Mouse (Mus musculus) left cerebral cortex, adult 8-10 months (tissue): ENCODE data around the gene Rfwd3. TPM values are rescaled to one million over a fixed set of nuclear protein-coding genes. Genes with fewer than 3 reads are reported as not detected.
"Not testable (repeated sequence)": the region's sequence is repeated elsewhere in the genome, so short reads cannot be mapped to it uniquely, and the experiment has no call there.

Experiments
- DNase-seq, 2 experiments: peaks; one replicate each; pipeline ENCODE4 v3.0.0; 2022; ENCODE audit warnings: low spot score in 2 of 2
- total RNA-seq, 4 experiments: library from RNA; stranded (reverse); gene quantifications; 2 replicates each; pipeline ENCODE4 v1.2.4; 2022

Gene Rfwd3
- total RNA-seq, 4 experiments from 2014 or later, result 22.4 to 24.1 (median 23.5) TPM

DNA sequence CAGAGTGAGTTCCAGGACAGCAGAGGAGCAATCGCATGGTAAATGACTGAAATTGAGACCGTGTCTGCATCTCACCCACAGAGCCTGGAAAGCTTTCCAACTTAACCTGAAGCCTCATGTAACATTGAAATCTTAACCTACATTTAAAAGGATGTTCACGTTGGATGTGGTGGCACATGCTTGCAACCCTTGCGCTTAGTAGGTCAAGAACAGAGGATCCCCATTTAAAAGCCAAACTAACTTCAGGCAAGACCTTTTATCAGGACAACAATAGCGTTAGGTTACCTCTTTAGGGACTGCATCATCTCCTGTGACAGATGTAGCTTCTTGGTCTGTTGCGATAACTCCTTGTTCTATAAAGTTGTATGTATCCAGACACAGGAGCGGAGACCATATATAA lies 9.4 kb downstream of the Rfwd3 start:
- DNase-seq, result no peak

DNA sequence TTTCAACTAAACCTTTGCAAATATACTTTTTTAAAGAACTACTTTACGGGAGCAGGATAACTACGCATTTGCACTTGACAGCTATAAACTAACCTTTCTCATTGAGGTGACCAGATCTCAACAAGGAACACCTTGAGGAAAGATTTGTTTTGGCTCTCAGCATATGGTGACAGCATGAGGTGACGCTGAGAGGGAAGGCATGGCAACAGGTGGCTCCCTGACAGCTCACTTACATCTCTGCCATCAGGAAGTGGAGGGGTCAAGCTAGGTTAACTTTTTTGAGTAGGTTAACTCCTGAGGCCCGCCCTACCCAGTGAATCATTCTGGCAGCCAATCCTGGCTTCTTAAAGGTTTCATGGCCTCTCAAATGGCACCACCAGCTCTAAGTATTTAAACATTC lies 14.4 kb downstream of the Rfwd3 start:
- DNase-seq, result no peak

DNA sequence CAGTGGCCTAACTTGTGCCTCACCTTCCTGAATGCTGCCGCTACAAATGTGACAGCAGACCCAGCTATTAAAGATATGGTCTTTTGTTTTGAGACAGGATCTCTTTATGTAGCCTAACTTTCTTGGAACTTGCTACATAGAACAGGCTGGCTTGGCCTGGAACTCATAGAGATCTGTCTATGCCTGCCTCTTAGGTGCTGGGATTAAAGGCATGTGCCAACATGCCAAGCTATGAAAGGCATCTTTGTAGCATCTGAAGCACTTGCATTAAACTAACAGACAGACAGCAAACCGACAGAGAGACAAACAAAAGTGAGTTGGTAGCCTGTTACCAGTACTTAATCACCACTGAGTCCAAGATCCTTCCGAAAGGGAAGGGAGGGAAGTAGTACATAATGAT lies 17.9 kb downstream of the Rfwd3 start:
- no peak for DNase-seq

DNA sequence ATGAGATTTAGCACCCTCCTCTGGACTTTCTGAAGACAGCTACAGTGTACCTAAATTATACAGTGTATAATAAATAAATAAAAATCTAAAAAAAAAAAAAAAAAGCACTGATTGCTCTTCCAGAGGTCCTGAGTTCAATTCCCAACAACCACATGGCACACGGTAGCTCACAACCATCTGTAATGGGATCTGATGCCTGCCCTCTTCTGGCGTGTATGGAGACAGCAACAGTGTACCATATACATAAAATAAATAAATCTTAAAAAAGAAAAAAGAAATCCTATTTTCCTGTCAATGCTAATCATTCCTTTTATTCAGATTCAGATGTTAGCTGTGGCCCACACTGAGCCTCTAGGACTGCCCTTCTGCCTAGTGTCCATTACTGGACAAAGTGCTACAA lies 31.7 kb downstream of the Rfwd3 start:
- no peak for DNase-seq

DNA sequence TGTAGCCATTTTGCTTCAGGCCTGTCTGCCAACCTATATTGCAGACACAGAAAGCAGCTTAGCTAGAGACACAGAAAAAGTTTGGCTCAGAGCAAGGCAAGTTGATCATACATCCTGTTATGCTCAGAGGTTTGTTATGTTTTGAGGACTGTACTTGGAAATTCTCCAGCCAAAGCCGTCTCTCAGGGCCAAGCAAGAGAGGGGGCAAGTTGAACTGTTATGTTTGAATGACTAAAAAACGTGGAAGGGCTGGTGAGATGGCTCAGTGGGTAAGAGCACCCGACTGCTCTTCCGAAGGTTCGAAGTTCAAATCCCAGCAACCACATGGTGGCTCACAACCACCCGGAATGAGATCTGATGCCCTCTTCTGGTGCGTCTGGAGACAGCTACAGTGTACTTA lies 33.9 kb downstream of the Rfwd3 start:
- DNase-seq, result not testable (repeated sequence)

DNA sequence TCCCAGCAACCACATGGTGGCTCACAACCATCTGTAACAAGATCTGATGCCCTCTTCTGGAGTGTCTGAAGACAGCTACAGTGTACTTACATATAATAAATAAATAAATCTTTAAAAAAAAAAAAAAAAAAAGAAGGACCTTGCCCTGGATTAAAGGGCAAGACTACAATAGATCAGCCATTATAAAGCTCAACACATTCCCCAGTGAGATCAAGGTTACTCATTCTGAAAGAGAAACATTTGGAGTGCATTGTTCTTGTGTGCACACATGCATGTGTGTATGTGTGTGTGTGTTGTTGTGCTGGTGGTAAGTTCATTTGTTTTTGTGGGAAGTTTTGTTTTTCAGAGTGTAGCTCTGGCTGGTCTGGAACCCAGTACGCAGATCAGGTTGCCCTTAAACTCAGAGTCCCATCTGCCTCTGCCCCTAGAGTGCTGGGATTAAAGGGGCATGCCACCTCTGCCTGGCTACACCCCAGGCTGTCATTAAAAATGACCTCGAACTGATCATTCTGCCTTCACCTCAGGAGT lies 35.3 kb downstream of the Rfwd3 start:
- DNase-seq, result no peak

DNA sequence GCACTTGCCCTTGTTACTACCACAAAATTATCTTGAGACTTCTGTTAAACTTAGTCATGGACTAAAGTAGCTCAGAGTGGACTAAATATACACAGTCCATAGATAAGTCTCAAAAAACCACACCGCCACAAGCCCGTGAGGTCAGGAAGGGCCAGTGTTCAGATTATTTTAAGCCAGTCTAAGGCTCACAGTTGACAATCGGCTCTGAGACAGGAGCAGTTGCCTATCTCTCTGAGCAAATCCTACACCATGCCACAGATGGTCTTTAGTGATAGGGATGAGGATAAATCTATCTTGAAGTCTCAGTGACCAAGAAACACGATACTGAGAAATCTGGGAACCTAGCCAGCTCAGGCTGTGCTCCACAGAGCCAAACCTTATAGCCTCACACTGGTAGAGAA lies 38.0 kb downstream of the Rfwd3 start:
- DNase-seq, result no peak

DNA sequence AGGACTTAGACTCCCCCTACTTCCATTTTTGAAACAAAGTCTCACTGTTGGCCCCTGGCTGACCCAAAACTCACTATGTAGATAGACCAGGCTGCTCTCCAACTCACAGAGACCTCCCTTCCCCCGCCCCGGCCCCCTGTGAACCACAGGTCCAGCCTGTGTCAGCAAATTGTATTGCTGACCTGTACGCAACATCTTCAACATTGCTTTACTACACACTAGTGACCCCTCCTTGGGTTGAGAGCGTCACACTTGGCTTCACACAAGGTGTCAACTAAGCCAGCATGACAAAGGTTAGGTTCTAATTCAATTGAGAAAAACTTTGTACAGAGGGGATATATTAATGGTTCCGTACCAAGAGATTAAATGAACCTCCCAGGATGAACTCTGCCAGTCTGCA lies 39.8 kb downstream of the Rfwd3 start:
- no peak for DNase-seq

DNA sequence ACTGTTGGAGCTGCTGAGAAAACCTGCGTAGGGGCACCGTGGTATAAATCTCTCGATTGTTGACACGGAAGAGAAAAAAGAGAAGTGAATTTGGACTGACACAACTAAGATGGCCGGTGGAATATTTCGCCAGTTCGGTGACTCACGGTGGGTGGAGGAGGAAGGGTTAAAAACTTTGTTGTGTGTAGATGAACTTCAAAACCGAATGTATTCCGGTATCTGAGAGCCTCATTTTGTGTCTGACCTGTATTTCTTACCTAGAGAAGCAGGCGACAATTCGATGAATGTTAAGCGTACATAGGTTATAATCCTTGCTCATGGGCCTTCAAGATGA lies 40.6 kb downstream of the Rfwd3 start:
- DNase-seq, result no peak

DNA sequence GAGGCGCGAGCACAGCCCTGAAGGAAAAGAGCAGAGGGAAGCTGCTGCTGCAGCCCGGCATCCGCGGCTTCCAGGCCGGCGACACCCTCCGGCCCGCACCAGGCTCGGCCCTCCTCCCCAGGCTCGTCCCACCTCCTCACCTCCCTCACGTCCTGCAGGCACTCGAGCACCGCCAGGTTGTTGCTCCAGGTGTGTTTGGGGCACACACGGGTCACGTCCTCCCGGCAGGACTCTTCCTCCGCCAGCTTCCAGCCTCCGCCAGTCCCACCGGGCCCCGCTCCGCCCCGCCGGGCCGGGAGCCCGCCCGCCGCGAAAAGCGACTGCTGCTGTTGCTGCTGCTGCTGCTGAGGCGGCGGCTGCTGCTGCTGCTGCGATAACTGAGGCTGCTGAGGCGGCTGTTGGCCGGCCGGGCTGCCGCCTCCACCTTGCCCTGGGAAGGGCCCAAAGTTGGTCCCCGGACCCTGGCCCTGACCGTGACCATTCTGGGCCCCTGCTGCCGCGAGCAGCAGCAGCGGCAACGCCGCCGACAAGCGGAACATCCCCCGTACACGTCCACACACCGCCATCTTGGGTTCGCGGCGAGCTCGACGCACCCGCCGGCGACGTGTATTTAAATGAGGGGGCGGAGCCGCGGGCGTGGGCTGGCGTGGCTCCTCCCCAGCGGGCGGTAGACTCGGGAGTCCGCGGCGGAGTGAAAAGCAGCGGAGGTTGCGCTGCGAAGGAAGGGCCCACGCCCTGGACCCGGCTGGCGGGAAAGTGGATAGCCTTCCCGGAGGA lies 41.2 kb downstream of the Rfwd3 start, which contains the start of gene Glg1:
Glg1 (minus strand) TSS at position 586 of the 777 bp plus-strand sequence.
- peak; percentile 84 to 85 for DNase-seq

DNA sequence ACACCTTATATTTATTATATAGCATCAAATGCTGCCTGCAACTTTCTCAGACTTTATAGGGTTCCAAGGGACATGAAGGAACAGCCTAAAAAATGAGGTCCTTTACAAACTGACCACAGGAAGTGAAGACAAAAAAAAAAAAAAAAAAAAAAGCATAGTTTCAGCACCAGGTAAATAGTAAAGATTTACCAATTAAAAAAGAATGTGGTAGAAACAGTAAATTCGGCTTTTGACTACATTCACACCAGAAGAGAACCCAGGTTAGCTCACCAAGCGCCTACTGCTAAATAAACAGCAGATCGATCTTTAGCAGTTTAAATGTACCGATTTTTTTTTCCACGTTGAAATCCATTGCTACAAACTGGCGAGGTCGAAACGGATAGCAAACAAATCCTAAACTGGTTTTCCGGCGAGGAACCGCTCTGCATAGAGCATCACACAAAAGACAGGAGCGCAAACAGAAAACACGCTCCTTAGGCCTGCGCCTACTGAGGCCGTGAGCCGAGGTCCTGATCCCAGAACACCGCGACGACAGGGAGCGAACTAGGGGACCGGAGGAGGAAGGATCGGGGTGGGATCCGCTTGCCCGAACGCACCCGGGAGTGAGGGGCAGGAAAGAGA lies 41.9 kb downstream of the Rfwd3 start:
- peak in 1 of 2 experiments; percentile 10 for DNase-seq

DNA sequence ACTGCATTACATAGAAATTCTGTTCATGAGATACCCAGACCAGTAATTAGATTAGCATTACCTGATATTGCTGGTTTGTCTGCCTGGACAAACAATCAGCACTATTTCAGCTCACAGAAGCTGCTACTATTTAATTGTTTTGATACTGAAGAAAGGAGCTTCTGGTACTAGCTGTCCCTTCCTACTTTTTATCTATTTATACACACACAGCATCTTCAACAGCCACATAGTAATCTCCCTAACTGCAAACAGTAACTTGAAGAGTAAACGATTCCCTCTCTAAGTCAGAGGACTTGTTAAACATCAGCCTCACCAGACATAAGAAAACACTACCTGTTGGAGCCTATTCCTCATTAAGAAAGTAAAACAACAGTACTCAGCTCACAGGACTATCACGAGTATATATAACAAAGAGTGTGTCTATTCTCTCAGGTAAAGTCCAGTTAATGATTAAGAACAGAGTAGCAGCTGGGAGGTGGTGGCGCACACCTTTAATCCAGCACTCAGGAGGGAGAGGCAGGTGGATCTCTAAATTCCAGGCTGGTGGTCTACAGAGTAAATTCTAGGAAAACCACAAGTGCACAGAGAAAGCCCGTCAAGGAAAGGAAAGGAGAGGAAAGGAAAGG lies 47.4 kb downstream of the Rfwd3 start:
- no peak for DNase-seq

DNA sequence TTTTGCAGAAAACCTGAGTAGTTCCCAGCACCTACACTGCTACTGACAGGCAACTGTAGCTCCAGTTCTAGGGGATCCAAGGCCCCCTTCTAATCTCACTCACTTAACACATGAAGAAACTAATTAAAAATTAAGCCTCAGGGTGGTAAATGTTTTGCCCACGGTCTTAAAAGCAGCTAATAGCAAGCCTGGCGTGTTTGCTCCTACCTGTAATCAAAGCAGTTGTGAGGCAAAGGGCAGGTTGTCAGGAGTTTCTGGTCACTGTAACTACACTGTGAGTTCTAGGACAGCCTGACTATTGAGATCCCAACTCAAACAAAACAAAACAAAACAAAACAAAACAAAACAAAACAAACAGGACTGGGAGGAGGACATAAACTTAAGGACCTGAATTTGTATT lies 49.9 kb downstream of the Rfwd3 start:
- no peak for DNase-seq

DNA sequence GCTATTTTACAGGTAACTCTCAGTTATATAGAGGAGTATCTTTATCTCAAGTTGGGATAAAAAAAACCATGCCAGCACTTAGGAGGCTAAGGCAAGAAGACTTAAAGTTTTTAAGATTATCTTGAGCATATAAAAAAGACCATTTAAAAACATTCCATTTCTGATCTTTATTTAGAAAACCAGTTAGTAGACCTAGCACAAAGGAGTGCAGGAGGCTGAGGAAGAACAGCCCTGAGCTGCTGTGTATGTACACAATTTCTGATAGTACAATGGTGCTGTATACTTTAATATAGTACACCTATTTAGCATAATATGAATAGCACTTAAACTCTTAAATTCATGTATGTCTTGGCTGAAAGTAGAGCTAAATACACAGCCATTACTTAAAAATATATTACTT lies 51.9 kb downstream of the Rfwd3 start:
- DNase-seq, result no peak

DNA sequence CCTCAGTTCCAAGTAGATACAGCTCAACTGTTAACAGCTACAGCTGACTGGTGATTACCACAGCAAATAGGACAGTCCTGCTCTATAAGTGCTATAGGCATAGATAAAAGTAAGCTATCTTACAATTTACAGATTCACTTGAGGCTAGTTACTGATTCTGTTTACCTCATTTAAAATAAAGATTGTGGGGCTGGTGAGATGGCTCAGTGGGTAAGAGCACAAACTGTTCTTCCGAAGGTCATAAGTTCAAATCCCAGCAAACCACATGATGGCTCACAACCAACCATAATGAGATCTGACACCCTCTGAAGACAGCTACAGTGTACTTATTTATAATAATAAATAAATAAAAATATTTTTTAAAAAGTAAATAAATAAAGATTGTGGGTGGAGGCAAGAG lies 53.2 kb downstream of the Rfwd3 start:
- DNase-seq, result not testable (repeated sequence)

DNA sequence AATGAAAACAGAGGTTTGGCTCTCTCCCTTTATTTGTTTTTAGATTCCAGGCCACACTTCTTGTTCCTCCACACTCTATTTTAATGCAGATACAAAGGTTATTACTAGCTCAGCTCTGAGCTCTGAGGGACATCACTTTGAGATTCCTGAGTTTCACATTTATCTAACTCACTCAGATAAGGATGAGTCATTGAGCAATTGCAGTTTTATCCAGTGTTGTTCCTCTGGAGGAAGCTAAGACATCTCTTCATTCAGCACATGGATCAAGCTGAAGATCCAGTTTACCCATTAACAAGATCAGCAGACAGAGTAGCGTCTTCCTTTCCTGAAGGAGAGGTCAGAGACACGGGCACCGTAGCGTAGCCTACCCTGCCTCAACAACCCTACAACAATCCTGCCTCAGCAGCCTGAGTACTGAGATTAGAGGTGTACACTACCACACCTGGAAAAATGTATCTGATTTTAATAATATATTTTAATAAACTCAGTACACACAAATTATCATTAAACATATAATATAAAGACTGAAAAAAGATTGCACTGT lies 53.7 kb downstream of the Rfwd3 start:
- no peak for DNase-seq

DNA sequence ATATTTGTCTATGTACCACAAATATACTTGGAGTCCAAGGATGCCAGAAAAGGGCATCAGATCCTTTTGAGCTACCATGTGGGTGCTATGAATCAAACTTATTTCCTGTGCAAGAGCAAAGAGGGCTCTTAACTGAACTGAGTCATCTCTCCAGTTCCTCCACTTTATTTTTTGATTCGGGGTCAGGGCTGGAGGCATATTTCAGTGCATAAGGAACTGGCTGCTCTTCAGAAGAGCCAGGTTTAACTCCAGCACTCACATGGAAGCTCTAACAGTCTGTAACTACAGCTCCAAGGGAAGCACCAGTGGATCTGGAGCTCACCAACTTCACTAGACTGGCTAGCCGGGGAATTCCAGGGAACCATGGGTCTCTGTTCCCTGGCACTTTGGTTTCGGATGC lies 62.7 kb downstream of the Rfwd3 start:
- DNase-seq, result no peak

DNA sequence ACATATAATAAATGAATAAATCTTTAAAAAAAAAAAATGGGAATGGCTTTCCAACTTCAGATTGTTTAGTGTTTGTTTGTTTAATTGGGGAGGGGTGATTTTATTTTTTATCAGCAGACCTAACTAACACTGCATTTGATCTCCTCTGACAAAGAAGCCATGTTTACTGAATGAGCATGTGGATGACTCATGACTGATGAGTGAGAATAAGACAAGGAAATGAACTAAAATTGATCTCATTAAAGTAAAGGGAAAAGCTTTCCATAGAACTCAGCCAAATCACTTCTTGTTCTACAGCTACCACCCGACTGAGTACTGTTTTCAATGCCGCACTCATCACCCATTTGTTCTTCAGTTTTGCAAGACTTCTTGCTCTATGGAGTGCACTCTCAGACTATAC lies 66.3 kb downstream of the Rfwd3 start:
- no peak for DNase-seq

DNA sequence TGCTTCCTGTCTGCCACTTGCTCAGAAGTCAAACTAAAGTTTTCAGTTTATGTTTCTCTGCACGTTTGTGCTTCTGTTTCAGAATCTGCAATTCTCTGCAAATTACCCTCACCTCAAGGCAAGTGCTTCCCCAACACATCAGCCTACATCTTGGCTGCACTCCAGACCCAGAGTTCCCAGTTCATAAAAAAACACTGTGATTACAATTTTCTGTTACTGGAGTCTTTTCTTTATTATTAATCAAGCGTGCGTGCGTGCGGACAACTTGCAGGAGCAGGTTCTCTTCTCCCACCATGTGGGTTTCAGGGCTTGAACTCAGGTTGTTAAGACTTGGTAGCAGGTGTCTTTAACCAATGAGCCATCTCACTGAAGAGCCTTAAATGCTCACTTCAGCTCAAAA lies 75.9 kb downstream of the Rfwd3 start:
- no peak for DNase-seq
